In the genomic region with DNA sequence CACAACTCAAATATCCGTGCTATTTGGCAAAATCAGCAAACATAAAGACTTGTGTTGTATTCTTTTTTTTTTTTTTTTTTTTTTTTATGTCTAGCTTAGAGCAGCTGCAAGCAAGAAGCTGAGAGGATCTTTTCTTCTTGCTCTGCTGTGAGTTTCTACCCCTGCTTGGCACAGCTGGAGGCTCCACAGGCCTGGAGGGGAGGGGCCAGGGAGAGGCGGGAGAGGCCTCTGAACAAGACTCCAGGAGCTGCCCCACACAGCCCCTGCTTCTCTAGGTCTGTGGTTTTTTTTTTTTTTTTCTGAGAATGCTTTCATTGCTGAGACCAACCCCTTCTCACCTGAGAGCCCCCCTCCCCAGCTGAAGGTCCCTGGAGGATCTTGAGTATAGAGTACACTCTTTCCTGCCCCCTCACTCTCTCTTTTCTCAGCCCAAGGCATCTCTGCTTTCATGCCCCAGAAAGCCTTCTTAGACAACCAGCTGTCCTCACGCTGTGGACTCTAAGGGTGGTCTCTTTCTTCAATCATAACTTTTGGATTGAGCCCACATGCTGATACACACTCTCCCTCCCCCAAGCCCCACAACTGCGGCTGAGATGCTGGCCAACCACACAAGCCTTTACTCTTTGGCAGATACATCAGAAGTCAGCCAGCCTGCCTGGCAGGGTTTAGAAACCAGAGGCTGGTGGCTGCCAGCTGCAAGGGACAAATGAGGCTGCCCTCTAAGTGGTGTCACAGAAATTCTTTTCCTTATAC, we compare ENCODE assay signal across 8 mouse cellular contexts.
A peak's percentile ranks its signal among the peaks of the same experiment; 100 is the strongest.
DNase-seq lines count a peak whose midpoint lies in the region; ATAC-seq lines count a peak whose summit lies in the region.

No protein-coding gene starts in this region.

- WGBS in embryonic facial prominence, embryonic 10.5 days, result 20% methylated on average over 4 of the region's 4 CpGs
- 20% methylated on average over 4 of the region's 4 CpGs for WGBS in hindbrain, embryonic 15.5 days
- 20% methylated on average over 4 of the region's 4 CpGs for WGBS in neural tube, embryonic 12.5 days
- WGBS in liver, embryonic 11.5 days, result 55% methylated on average over 4 of the region's 4 CpGs

- no peaks in the 10 kb centered on the region for H3K36me3 ChIP-seq in embryonic facial prominence, embryonic 10.5 days (replicated peaks)
- 0 out of 2 replicates have a peak, but pooled peaks cover 4% of the 10 kb centered on the region for H3K36me3 ChIP-seq in hindbrain, embryonic 15.5 days
- no peaks in the 10 kb centered on the region for H3K36me3 ChIP-seq in neural tube, embryonic 12.5 days
- no peaks in the 10 kb centered on the region for H3K36me3 ChIP-seq in liver, embryonic 11.5 days (ENCODE audit: control insufficient read depth, insufficient read depth, low read length)

- no peaks in the 10 kb centered on the region for H3K27me3 ChIP-seq in embryonic facial prominence, embryonic 10.5 days (replicated peaks; ENCODE audit: low read depth, poor library complexity, severe bottlenecking)
- no peaks in the 10 kb centered on the region for H3K27me3 ChIP-seq in hindbrain, embryonic 15.5 days
- H3K27me3 ChIP-seq in neural tube, embryonic 12.5 days (replicated peaks), result no peaks in the 10 kb centered on the region
- H3K27me3 ChIP-seq in liver, embryonic 11.5 days (replicated peaks; ENCODE audit: control insufficient read depth, insufficient read depth, low read length), result no peaks in the 10 kb centered on the region

- peaks cover 11% of the 10 kb centered on the region for H3K4me1 ChIP-seq in embryonic facial prominence, embryonic 10.5 days
- peaks cover 12% of the 10 kb centered on the region for H3K4me1 ChIP-seq in hindbrain, embryonic 15.5 days (replicated peaks)
- H3K4me1 ChIP-seq in neural tube, embryonic 12.5 days, result peaks cover 6% of the 10 kb centered on the region; the same call in 1 of the 2 replicates
- H3K4me1 ChIP-seq in liver, embryonic 11.5 days (replicated peaks; ENCODE audit: control insufficient read depth, insufficient read depth, low read length), result no peaks in the 10 kb centered on the region

- no peak overlapping the region for H3K9ac ChIP-seq in hindbrain, embryonic 15.5 days
- H3K9ac ChIP-seq in neural tube, embryonic 12.5 days, result no peak overlapping the region
- no peak overlapping the region for H3K9ac ChIP-seq in liver, embryonic 11.5 days (ENCODE audit: low read depth, low read length)

- H3K9me3 ChIP-seq in embryonic facial prominence, embryonic 10.5 days, result no peaks in the 10 kb centered on the region
- no peaks in the 10 kb centered on the region for H3K9me3 ChIP-seq in hindbrain, embryonic 15.5 days
- H3K9me3 ChIP-seq in neural tube, embryonic 12.5 days, result no peaks in the 10 kb centered on the region
- no peaks in the 10 kb centered on the region for H3K9me3 ChIP-seq in liver, embryonic 11.5 days (ENCODE audit: control insufficient read depth, low read length)

- no peak overlapping the region for H3K4me3 ChIP-seq in embryonic facial prominence, embryonic 10.5 days
- no peak overlapping the region for H3K4me3 ChIP-seq in hindbrain, embryonic 15.5 days
- H3K4me3 ChIP-seq in neural tube, embryonic 12.5 days, result no peak overlapping the region
- H3K4me3 ChIP-seq in liver, embryonic 11.5 days (ENCODE audit: low read depth, low read length), result no peak overlapping the region

- 0 out of 2 replicates have a peak overlapping the region, but pooled peaks have one; percentile 5 for H3K27ac ChIP-seq in embryonic facial prominence, embryonic 10.5 days (replicated peaks)
- H3K27ac ChIP-seq in hindbrain, embryonic 15.5 days (replicated peaks), result no peak overlapping the region
- no peak overlapping the region for H3K27ac ChIP-seq in neural tube, embryonic 12.5 days
- no peak overlapping the region for H3K27ac ChIP-seq in liver, embryonic 11.5 days (ENCODE audit: low read depth, low read length)

- peak; percentile 22 to 34 for DNase-seq in layer of hippocampus, postnatal 10 days (ENCODE audit: low spot score in 2 of 2)
- no peak for DNase-seq in layer of hippocampus, adult 11-12 months (ENCODE audit: low spot score)
- DNase-seq in embryonic facial prominence, embryonic 10.5 days (ENCODE audit: low spot score), result peak; percentile 53
- DNase-seq in spleen, postnatal 10 days (ENCODE audit: low spot score in 2 of 2), result no peak
- DNase-seq in T-cell, adult 2 months (ENCODE audit: low spot score), result no peak
- no peak for DNase-seq in liver, embryonic 11.5 days (ENCODE audit: low spot score)

- H3K4me2 ChIP-seq in hindbrain, embryonic 15.5 days, result no peak overlapping the region
- no peak overlapping the region for H3K4me2 ChIP-seq in neural tube, embryonic 12.5 days (replicated peaks)
- no peak overlapping the region for H3K4me2 ChIP-seq in liver, embryonic 11.5 days

- peak; percentile 71; the same call in 1 of the 2 replicates for ATAC-seq in hindbrain, embryonic 15.5 days (ENCODE audit: low FRiP score, low read depth)
- ATAC-seq in neural tube, embryonic 12.5 days (ENCODE audit: low FRiP score, low read depth), result 0 out of 2 replicates have a peak, but pooled peaks have one; percentile 15
- no peak for ATAC-seq in liver, embryonic 11.5 days (replicated peaks; ENCODE audit: low FRiP score)

Comparison
In these comparisons a context has a peak if more than half of its experiments do, and no peak if none do; other contexts are left out.
1. DNase-seq: peak in layer of hippocampus, postnatal 10 days (2 of 2) and embryonic facial prominence, embryonic 10.5 days (single experiment); none in layer of hippocampus, adult 11-12 months (single experiment), spleen, postnatal 10 days (0 of 2), T-cell, adult 2 months (single experiment) and liver, embryonic 11.5 days (single experiment).